Mouse (Mus musculus): ENCODE measurements around the gene Dnajc5. TPM values are rescaled to one million over a fixed set of nuclear protein-coding genes. Genes with fewer than 3 reads are reported as not detected.

Dnajc5 gene
- polyA plus RNA-seq, 1 experiment from 2014 or later = 297 TPM

GRCm38 (mm10) chr2:181568272-181569008 is 48.2 kb downstream of the Dnajc5 start:
- Histone ChIP-seq H3K4me2 (no peak overlapping the region), H3K9ac (no peak overlapping the region), H3K36me3 (replicated peaks) (no peaks in the 10 kb centered on the region), H3K9me3 (no peaks in the 10 kb centered on the region), H3K27ac (no peak overlapping the region), H3K4me3 (no peak overlapping the region), H3K27me3 (replicated peaks) (no peaks in the 10 kb centered on the region), H3K4me1 (no peaks in the 10 kb centered on the region)
- ATAC-seq (replicated peaks) = no peak
- WGBS = 78% methylated on average over 7 of the region's 7 CpGs

GRCm38 (mm10) chr2:181569856-181570255 is 49.6 kb downstream of the Dnajc5 start:
- Histone ChIP-seq H3K4me3 (no peak overlapping the region), H3K9ac (no peak overlapping the region), H3K4me1 (no peaks in the 10 kb centered on the region), H3K9me3 (no peaks in the 10 kb centered on the region), H3K36me3 (replicated peaks) (no peaks in the 10 kb centered on the region), H3K27me3 (replicated peaks) (no peaks in the 10 kb centered on the region), H3K4me2 (no peak overlapping the region), H3K27ac (no peak overlapping the region)
- 95% methylated on average over 10 of the region's 10 CpGs for WGBS
- ATAC-seq (replicated peaks) = no peak

- Histone ChIP-seq H3K27ac (no peak overlapping the region), H3K9me3 (no peaks in the 10 kb centered on the region), H3K36me3 (replicated peaks) (no peaks in the 10 kb centered on the region), H3K4me1 (no peaks in the 10 kb centered on the region), H3K4me3 (no peak overlapping the region), H3K27me3 (replicated peaks) (no peaks in the 10 kb centered on the region), H3K4me2 (no peak overlapping the region), H3K9ac (no peak overlapping the region)
- no peak for ATAC-seq (replicated peaks)
- 83% methylated on average over 8 of the region's 8 CpGs for WGBS
Measured at GRCm38 (mm10) chr2:181570375-181570774, 50.1 kb downstream of the Dnajc5 start.

GRCm38 (mm10) chr2:181570921-181571595 is 50.8 kb downstream of the Dnajc5 start:
- Histone ChIP-seq H3K27ac (no peak overlapping the region), H3K4me1 (no peaks in the 10 kb centered on the region), H3K36me3 (replicated peaks) (no peaks in the 10 kb centered on the region), H3K9me3 (no peaks in the 10 kb centered on the region), H3K9ac (no peak overlapping the region), H3K4me3 (no peak overlapping the region), H3K4me2 (no peak overlapping the region), H3K27me3 (replicated peaks) (no peaks in the 10 kb centered on the region)
- 76% methylated on average over 6 of the region's 6 CpGs for WGBS
- no peak for ATAC-seq (replicated peaks)

DNA sequence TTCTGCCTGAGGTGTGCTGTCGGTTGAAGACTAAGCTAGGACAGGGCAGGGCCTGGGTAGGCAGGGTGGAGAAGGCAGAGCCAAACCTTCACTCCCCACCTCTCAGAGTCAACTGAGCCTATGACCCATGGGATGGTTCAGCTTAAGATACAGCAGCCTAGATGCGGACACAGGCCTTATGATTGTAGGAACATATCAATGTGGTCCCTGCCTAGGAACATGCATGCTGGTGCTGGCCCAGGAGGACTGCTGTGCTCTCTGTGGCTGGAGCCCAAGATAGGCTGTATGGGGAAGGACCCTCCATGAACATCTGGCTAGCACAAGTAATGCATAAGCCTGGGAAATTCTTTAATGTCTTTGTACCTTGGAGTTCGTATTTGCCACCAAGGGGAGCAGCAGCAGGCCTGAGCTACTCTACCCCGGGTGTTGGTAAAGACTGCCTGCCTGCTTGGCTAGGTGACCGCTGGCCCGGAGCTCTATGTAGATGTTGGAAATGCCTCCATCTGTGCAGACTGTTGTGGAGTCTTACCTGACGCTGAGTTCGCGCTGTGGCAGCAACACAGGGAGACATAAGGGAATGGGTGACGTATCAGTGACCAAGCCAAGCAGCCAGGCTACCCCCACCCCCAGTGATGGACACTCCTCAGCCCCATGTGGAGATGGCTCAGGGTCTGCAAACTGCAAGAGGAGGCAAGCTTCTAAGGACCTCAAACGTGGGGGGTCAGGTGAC is 51.8 kb downstream of the Dnajc5 start:
- Histone ChIP-seq H3K9ac (no peak overlapping the region), H3K36me3 (replicated peaks) (no peaks in the 10 kb centered on the region), H3K4me1 (0 out of 2 replicates have a peak, but pooled peaks cover 1% of the 10 kb centered on the region), H3K4me2 (no peak overlapping the region), H3K27ac (no peak overlapping the region), H3K27me3 (replicated peaks) (no peaks in the 10 kb centered on the region), H3K9me3 (no peaks in the 10 kb centered on the region), H3K4me3 (no peak overlapping the region)
- ATAC-seq (replicated peaks) = no peak
- WGBS = 92% methylated on average over 11 of the region's 11 CpGs

DNA sequence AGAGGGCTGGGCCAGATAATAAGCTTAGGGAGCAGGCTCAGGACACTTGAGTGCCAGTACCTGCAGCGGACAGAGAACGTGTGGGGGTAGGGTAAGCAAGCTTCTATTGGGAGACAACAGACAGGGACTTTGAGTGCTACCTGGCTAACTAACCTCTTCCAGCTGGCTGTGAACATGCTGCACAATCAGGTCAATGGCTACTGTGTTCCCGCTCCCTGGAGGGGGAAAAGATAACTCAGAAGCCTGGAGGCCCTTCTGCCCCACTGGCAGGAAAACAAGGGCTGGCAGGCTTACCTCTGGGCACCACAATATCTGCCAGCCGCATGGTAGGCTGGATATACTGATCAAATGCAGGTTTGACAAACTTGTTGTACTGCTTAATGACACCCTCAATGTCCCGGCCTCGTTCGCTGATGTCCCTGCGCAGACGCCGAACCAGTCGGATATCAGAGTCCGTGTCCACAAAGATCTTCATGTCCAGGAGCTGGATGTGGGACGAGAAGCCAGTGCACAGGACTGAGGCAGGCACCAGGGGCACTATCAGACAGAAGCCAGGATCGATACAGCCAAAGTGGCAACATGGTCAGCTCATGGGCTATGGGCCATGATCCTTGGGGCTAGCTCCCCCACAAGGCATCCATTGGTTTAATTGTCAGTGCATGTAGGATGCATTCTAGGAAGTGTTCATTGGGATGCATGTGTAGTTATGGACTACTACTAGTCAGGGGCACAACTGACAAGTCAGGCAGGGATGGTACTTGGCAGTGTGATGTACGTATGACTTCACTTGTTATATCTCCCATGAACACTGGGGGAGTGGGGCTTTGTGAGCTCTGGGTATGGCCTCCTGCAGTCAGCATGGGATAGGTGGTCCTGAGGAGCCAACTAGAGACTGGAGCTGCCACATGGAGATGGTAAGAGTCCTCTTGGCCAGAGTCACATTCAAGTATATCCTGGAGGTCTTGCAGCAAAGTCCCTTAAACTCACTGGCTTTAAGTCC is 52.9 kb downstream of the Dnajc5 start:
- Histone ChIP-seq H3K27me3 (replicated peaks) (no peaks in the 10 kb centered on the region), H3K36me3 (replicated peaks) (no peaks in the 10 kb centered on the region), H3K4me3 (no peak overlapping the region), H3K4me1 (peaks cover 11% of the 10 kb centered on the region; the same call in 1 of the 2 replicates), H3K9ac (no peak overlapping the region), H3K9me3 (no peaks in the 10 kb centered on the region), H3K27ac (no peak overlapping the region), H3K4me2 (no peak overlapping the region)
- no peak for ATAC-seq (replicated peaks)
- WGBS = 93% methylated on average over 15 of the region's 15 CpGs

DNA sequence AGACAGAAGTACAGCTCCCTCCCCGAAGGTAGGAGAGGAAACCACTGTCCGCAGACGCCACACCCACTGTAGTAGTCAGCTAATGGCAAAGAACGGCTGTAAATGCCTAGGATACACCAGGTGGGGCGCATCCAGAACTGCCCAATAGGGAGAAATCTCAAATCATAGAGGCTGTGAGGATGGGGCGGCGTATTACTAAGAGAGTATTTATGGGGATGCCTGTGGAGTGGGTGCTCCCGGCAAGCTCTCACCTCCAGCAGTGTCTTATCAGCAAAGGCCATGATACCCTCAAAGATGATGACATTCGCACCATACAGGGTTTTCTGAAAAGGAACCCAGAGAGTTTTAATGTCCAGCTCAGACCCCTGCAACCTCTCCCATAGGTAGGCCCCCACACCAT is 53.7 kb downstream of the Dnajc5 start:
- H3K4me2 ChIP-seq = no peak overlapping the region
- no peak overlapping the region for H3K9ac ChIP-seq
- no peak overlapping the region for H3K27ac ChIP-seq
- no peak for ATAC-seq (replicated peaks)
- WGBS = 92% methylated on average over 9 of the region's 9 CpGs
- peaks cover 18% of the 10 kb centered on the region for H3K4me1 ChIP-seq
- H3K9me3 ChIP-seq = no peaks in the 10 kb centered on the region
- no peak overlapping the region for H3K4me3 ChIP-seq
- H3K36me3 ChIP-seq (replicated peaks) = no peaks in the 10 kb centered on the region
- no peaks in the 10 kb centered on the region for H3K27me3 ChIP-seq (replicated peaks)

- Histone ChIP-seq H3K4me1 (peaks cover 28% of the 10 kb centered on the region), H3K27ac (no peak overlapping the region), H3K9ac (no peak overlapping the region), H3K4me3 (no peak overlapping the region), H3K4me2 (no peak overlapping the region), H3K9me3 (no peaks in the 10 kb centered on the region), H3K27me3 (replicated peaks) (no peaks in the 10 kb centered on the region), H3K36me3 (replicated peaks) (no peaks in the 10 kb centered on the region)
- ATAC-seq (replicated peaks) = no peak
- WGBS = 94% methylated on average over 7 of the region's 7 CpGs
Measured at GRCm38 (mm10) chr2:181574921-181575545, 54.7 kb downstream of the Dnajc5 start.

DNA sequence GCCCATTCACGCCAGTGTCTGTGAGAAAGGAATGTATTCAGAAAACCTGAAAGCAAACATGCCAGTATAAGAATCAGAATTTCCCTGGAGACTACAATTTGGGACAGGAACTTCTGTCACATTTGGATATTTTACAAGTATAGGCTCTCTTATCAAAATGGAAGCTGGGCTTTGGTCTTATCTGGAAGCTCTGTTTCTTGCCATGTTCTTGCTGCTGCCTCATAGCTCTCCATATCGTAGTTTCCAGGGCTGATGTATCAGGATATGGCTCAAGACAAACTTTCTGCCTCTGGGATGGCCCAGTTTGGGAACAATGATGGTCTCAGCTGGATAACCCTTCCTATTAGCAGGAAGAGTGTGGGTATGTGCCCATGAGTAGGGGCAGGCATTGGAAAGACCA is 56.3 kb downstream of the Dnajc5 start:
- H3K4me1 ChIP-seq = peaks cover 37% of the 10 kb centered on the region
- no peaks in the 10 kb centered on the region for H3K36me3 ChIP-seq (replicated peaks)
- H3K27ac ChIP-seq = no peak overlapping the region
- H3K4me2 ChIP-seq = no peak overlapping the region
- H3K27me3 ChIP-seq (replicated peaks) = no peaks in the 10 kb centered on the region
- H3K4me3 ChIP-seq = no peak overlapping the region
- H3K9me3 ChIP-seq = no peaks in the 10 kb centered on the region
- WGBS = 96% methylated on average over 2 of the region's 2 CpGs
- ATAC-seq (replicated peaks) = no peak
- no peak overlapping the region for H3K9ac ChIP-seq

GRCm38 (mm10) chr2:181577126-181577525 is 56.8 kb downstream of the Dnajc5 start:
- H3K4me2 ChIP-seq = no peak overlapping the region
- no peaks in the 10 kb centered on the region for H3K36me3 ChIP-seq (replicated peaks)
- H3K27me3 ChIP-seq (replicated peaks) = no peaks in the 10 kb centered on the region
- H3K9ac ChIP-seq = no peak overlapping the region
- no peak for ATAC-seq (replicated peaks)
- 71% methylated on average over 2 of the region's 2 CpGs for WGBS
- no peak overlapping the region for H3K27ac ChIP-seq
- no peaks in the 10 kb centered on the region for H3K9me3 ChIP-seq
- H3K4me1 ChIP-seq = peaks cover 42% of the 10 kb centered on the region
- no peak overlapping the region for H3K4me3 ChIP-seq

DNA sequence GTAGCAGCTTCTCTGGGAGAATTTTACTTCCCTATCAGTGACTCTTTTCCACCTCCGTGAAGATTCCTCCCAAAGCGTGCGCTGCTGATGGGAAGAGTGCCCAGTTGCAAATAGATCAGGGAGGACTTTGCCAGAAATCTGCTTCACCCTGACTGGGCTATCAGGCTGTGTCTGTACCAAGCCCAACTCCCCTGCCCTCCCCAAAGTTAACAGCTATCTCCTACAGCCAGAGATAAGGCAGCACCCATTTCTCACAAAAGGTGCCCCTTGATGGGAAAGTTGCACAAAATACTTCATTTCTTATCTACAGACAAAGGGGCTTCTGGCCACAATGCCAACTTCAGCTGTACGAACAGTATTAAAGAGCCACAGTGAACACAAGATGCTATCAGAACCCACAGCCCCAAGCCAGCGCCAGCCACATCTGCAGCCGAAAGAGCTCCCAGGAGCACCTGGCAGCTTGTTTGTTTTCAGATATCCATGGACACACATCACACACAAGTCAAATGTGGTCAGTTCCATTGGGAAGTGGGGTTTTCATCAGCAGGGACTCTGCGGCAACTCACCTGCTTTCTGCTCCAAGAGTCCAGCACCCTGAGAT is 57.8 kb downstream of the Dnajc5 start:
- Histone ChIP-seq H3K9ac (no peak overlapping the region), H3K4me2 (no peak overlapping the region), H3K36me3 (replicated peaks) (peaks cover 6% of the 10 kb centered on the region; the same call in 1 of the 2 replicates), H3K4me1 (peaks cover 46% of the 10 kb centered on the region), H3K4me3 (no peak overlapping the region), H3K9me3 (no peaks in the 10 kb centered on the region), H3K27me3 (replicated peaks) (no peaks in the 10 kb centered on the region), H3K27ac (no peak overlapping the region)
- 82% methylated on average over 7 of the region's 7 CpGs for WGBS
- ATAC-seq (replicated peaks) = no peak
